Mouse (Mus musculus): ENCODE results near the gene Rdh5.

DNA sequence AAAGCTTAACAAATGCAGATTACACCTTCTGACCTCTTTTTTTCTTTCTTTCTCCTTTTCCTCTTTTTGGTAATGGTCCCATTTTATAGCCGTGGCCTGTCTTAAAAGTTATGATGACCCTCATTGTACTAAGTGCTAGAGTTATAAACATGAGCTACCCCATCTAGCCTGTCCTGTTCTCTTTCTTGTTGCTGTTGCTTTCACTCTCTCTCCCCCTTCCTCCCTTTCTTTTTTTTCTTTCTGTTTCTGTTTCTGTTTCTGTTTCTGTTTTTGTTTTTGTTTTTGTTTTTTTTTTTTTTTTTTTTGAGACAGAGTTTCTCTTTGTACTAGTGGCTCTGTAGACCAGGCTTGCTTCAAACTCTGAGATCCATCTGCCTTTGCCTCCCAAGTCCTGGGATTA, 56.2 kb downstream of the Rdh5 start:
- TF ChIP-seq CTCF (IDR thresholded peaks at IDR 0.05; ENCODE audit: borderline replicate concordance, extremely low read depth, insufficient read depth, insufficient read length) (no peak), POLR2A (IDR thresholded peaks at IDR 0.05; ENCODE audit: borderline replicate concordance, extremely low read depth, insufficient read depth, insufficient read length, poor library complexity, severe bottlenecking) (no peak)

Measured in brain, embryonic 14.5 days (tissue).